Mouse (Mus musculus): Measurements from ENCODE around the gene Gatad2a. TPM values are rescaled to one million over a fixed set of nuclear protein-coding genes. Genes with fewer than 3 reads are reported as not detected.

The Gatad2a gene
- polyA plus RNA-seq, 1 experiment, result 36.9 TPM

DNA sequence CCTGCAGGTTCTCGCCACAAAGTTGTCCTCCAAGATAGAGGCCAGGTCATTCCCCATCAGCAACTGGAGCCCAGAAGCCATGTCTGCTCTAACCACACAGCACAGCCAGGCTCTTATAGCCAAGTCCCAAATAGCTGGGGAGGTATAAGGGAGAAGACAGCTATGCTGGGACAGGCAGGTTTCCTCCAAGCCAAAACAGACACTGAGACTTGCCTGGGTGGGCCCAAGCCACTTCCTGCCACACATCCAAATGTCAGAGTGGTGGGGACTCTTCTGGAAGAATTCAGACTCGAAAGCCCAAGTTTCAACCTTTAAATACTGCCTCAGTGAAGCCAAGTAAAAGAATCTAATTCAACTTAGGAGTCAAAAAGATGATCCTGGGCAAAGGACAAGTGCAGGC is 55.8 kb downstream of the Gatad2a start:
- Histone ChIP-seq H3K4me3 (replicated peaks; ENCODE audit: insufficient read depth, low read depth, low read length) (no peak overlapping the region), H3K27ac (ENCODE audit: insufficient read depth, low read length) (no peak overlapping the region), H3K27me3 (ENCODE audit: control insufficient read depth, insufficient read depth, low read length) (no peaks in the 10 kb centered on the region), H3K4me1 (ENCODE audit: control insufficient read depth, insufficient read depth, low read length) (peaks cover 7% of the 10 kb centered on the region)
- DNase-seq, result no peak
- TF ChIP-seq POLR2A (IDR thresholded peaks at IDR 0.05; ENCODE audit: borderline replicate concordance, insufficient read depth, low read length) (no peak), CTCF (IDR thresholded peaks at IDR 0.05; ENCODE audit: borderline replicate concordance, insufficient read depth, low read depth, low read length) (no peak)
- 98% methylated on average over 2 of the region's 2 CpGs for WGBS

DNA sequence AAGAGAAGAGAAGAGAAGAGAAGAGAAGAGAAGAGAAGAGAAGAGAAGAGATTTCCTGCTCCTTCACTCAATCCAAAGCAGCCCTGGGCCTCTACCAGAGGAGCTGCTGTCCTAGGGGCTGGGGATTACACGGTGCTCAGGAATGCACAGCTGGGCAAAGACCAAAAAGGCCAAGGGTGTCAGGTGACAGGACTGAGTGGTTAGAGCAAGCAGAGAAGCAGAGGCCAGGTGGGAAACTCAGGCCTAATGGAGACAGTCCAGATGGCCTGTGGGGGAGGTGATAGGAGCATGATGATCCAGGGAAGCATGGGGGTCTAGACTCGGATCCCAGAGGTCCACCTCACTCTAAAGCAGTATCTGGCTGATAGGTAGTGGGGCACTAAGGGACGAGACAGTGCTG is 56.6 kb downstream of the Gatad2a start:
- Histone ChIP-seq H3K27me3 (ENCODE audit: control insufficient read depth, insufficient read depth, low read length) (no peaks in the 10 kb centered on the region), H3K27ac (ENCODE audit: insufficient read depth, low read length) (no peak overlapping the region), H3K4me1 (ENCODE audit: control insufficient read depth, insufficient read depth, low read length) (peaks cover 7% of the 10 kb centered on the region), H3K4me3 (replicated peaks; ENCODE audit: insufficient read depth, low read depth, low read length) (no peak overlapping the region)
- DNase-seq, result no peak
- WGBS, result 41% methylated on average over 3 of the region's 3 CpGs
- TF ChIP-seq POLR2A (IDR thresholded peaks at IDR 0.05; ENCODE audit: borderline replicate concordance, insufficient read depth, low read length), result no peak
- TF ChIP-seq CTCF (IDR thresholded peaks at IDR 0.05; ENCODE audit: borderline replicate concordance, insufficient read depth, low read depth, low read length), result no peak

DNA sequence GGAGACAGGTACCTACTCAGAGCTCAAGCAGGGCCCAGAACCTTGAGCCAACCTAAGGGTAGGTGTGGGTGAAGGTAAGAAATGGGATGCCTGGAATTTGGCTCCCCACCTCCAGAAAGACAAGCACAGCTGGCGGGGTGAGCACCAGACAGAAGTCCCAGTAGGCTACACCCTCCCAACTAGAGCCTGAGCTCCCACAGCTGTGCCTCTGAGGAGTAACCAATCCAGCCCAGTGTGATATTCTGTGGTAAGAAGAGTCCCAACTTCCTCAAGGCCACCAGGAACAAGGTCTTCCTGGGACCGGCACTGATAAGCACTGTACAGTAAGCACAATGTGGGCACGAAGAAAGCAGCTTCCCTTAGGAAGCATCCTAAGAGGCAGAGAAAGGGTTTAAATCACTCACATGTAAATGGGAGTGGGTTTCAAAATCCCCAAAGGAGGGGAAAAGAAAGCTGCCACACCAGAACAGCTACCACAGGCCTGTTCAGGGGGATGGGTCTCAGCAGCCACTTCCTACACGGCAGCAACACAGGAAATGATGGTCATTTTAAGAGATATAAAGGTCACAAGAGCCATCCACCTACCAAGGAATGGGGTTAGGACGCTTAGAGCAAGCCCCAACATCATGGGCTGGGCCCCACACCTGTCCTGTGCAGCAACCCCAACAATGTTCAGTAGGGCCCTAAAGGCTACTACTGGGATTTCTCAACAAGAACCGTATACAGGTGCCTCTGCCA is 57.8 kb downstream of the Gatad2a start:
- no peaks in the 10 kb centered on the region for H3K27me3 ChIP-seq (ENCODE audit: control insufficient read depth, insufficient read depth, low read length)
- no peak for DNase-seq
- H3K4me3 ChIP-seq (replicated peaks; ENCODE audit: insufficient read depth, low read depth, low read length), result no peak overlapping the region
- TF ChIP-seq CTCF (IDR thresholded peaks at IDR 0.05; ENCODE audit: borderline replicate concordance, insufficient read depth, low read depth, low read length) (no peak), POLR2A (IDR thresholded peaks at IDR 0.05; ENCODE audit: borderline replicate concordance, insufficient read depth, low read length) (no peak)
- 90% methylated on average over 6 of the region's 6 CpGs for WGBS
- H3K4me1 ChIP-seq (ENCODE audit: control insufficient read depth, insufficient read depth, low read length), result peaks cover 7% of the 10 kb centered on the region
- no peak overlapping the region for H3K27ac ChIP-seq (ENCODE audit: insufficient read depth, low read length)

GRCm38 (mm10) chr8:69937466-69937865 is 58.7 kb downstream of the Gatad2a start:
- H3K4me3 ChIP-seq (replicated peaks; ENCODE audit: insufficient read depth, low read depth, low read length), result no peak overlapping the region
- peaks cover 7% of the 10 kb centered on the region for H3K4me1 ChIP-seq (ENCODE audit: control insufficient read depth, insufficient read depth, low read length)
- 94% methylated on average over 3 of the region's 3 CpGs for WGBS
- H3K27me3 ChIP-seq (ENCODE audit: control insufficient read depth, insufficient read depth, low read length), result no peaks in the 10 kb centered on the region
- DNase-seq, result no peak
- 0 out of 2 replicates have a peak overlapping the region, but pooled peaks have one; percentile 44 for H3K27ac ChIP-seq (ENCODE audit: insufficient read depth, low read length)
- TF ChIP-seq CTCF (IDR thresholded peaks at IDR 0.05; ENCODE audit: borderline replicate concordance, insufficient read depth, low read depth, low read length) (no peak), POLR2A (IDR thresholded peaks at IDR 0.05; ENCODE audit: borderline replicate concordance, insufficient read depth, low read length) (no peak)

GRCm38 (mm10) chr8:69936050-69936794 is 60.0 kb downstream of the Gatad2a start:
- Histone ChIP-seq H3K27ac (ENCODE audit: insufficient read depth, low read length) (no peak overlapping the region), H3K4me1 (ENCODE audit: control insufficient read depth, insufficient read depth, low read length) (peaks cover 7% of the 10 kb centered on the region), H3K27me3 (ENCODE audit: control insufficient read depth, insufficient read depth, low read length) (no peaks in the 10 kb centered on the region), H3K4me3 (replicated peaks; ENCODE audit: insufficient read depth, low read depth, low read length) (no peak overlapping the region)
- WGBS, result 63% methylated on average over 7 of the region's 7 CpGs
- TF ChIP-seq CTCF (IDR thresholded peaks at IDR 0.05; ENCODE audit: borderline replicate concordance, insufficient read depth, low read depth, low read length) (no peak), POLR2A (IDR thresholded peaks at IDR 0.05; ENCODE audit: borderline replicate concordance, insufficient read depth, low read length) (no peak)
- no peak for DNase-seq

DNA sequence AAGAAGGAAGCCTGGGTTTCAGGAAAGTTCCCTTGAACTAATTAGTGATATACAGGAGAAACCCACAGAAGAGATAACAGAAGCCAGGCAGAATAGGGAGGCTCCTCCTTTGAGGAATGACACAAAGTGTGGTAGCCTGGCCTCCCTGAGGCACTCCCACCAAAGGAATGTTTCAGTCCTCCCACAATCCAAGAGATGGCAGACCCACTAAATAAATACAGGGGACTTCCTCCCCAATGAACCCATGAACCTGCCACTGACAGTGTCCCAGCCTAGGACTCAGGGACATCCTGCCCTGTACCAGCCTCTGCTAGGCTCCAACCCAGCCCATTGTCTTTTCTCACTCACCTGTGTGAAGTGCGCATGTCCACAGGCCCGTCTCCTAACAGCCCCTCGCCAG is 60.8 kb downstream of the Gatad2a start:
- WGBS, result 95% methylated on average over 3 of the region's 3 CpGs
- Histone ChIP-seq H3K4me3 (replicated peaks; ENCODE audit: insufficient read depth, low read depth, low read length) (no peak overlapping the region), H3K4me1 (ENCODE audit: control insufficient read depth, insufficient read depth, low read length) (peaks cover 7% of the 10 kb centered on the region), H3K27me3 (ENCODE audit: control insufficient read depth, insufficient read depth, low read length) (no peaks in the 10 kb centered on the region), H3K27ac (ENCODE audit: insufficient read depth, low read length) (no peak overlapping the region)
- TF ChIP-seq CTCF (IDR thresholded peaks at IDR 0.05; ENCODE audit: borderline replicate concordance, insufficient read depth, low read depth, low read length) (no peak), POLR2A (IDR thresholded peaks at IDR 0.05; ENCODE audit: borderline replicate concordance, insufficient read depth, low read length) (no peak)
- DNase-seq, result no peak

DNA sequence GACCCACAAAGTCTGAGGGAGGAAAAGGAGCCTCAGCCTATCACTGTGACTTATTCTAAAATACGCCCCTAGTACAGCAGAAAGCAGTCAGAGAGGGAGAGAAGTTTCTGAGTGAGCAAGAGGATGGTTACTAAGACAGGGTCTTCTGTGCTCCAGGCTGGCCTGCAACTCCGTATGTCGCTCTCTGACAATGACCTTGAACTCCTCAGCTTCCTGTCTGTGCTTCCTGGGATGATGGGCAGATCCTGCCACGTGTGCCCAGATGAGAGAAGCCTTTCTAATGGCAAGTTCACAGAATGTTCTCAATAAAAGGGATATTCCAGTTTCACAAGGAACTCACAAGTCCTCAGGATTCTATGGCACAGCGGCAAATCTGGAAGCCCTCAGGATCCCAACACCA is 61.6 kb downstream of the Gatad2a start:
- no peak overlapping the region for H3K27ac ChIP-seq (ENCODE audit: insufficient read depth, low read length)
- H3K4me3 ChIP-seq (replicated peaks; ENCODE audit: insufficient read depth, low read depth, low read length), result no peak overlapping the region
- TF ChIP-seq POLR2A (IDR thresholded peaks at IDR 0.05; ENCODE audit: borderline replicate concordance, insufficient read depth, low read length) (no peak), CTCF (IDR thresholded peaks at IDR 0.05; ENCODE audit: borderline replicate concordance, insufficient read depth, low read depth, low read length) (no peak)
- 87% methylated on average over 5 of the region's 5 CpGs for WGBS
- no peak for DNase-seq
- H3K4me1 ChIP-seq (ENCODE audit: control insufficient read depth, insufficient read depth, low read length), result peaks cover under 1% of the 10 kb centered on the region
- no peaks in the 10 kb centered on the region for H3K27me3 ChIP-seq (ENCODE audit: control insufficient read depth, insufficient read depth, low read length)

DNA sequence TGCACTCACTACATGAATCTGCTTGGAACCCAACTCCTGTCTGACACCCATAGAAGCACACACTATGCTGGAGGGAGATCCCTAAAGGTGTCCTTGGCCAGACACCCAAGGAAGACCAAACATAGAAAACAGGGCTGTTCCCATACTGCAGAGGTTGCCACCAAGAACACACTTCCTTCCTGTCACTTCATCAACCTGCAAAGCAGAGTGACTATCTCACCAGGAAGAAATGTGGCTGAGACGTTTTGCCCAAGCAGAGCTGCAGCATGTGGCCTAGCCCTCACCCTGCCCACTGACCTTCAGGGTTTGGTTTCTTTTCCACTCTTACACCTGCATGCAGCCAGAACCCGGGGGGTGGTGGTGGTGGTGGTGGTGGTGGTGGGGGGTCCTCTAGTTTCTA is 62.4 kb downstream of the Gatad2a start:
- TF ChIP-seq POLR2A (IDR thresholded peaks at IDR 0.05; ENCODE audit: borderline replicate concordance, insufficient read depth, low read length) (no peak), CTCF (IDR thresholded peaks at IDR 0.05; ENCODE audit: borderline replicate concordance, insufficient read depth, low read depth, low read length) (no peak)
- 77% methylated on average over 2 of the region's 2 CpGs for WGBS
- DNase-seq, result no peak

More for the DNA sequence above, 62.4 kb downstream of the Gatad2a start:
- no peaks in the 10 kb centered on the region for H3K4me1 ChIP-seq (ENCODE audit: control insufficient read depth, insufficient read depth, low read length)
- no peaks in the 10 kb centered on the region for H3K27me3 ChIP-seq (ENCODE audit: control insufficient read depth, insufficient read depth, low read length)
- H3K4me3 ChIP-seq (replicated peaks; ENCODE audit: insufficient read depth, low read depth, low read length), result no peak overlapping the region
- no peak overlapping the region for H3K27ac ChIP-seq (ENCODE audit: insufficient read depth, low read length)

Measured in cerebellum, adult 2 months (tissue).